Mouse (Mus musculus): ENCODE results near the gene Olfr1385. TPM values are rescaled to one million over a fixed set of nuclear protein-coding genes. Genes with fewer than 3 reads are reported as not detected.

Gene Olfr1385
- total RNA-seq (2023), result not detected

DNA sequence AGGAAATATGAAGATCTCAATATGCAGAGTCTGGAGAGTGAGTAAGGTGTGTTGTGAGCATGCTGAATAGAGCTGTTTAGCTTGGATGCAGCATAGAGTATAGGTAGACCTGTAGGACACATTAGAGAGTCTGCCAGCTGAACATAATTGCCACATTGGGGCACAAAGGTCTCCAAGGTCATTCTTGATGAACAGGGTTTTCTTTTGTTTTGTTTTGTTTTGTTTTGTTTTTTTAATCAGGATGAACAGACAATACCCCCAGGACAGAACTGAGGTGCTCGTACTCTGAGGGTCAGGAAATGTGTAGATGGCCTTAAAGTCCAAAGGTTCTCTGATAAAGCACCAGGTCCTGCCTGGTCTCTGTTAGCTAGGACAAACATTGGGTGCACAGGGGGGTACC lies at the start of gene Olfr1385:
Gene Olfr1385, plus strand, starts transcription at position 301 of the 400 bp plus-strand sequence.

DNA sequence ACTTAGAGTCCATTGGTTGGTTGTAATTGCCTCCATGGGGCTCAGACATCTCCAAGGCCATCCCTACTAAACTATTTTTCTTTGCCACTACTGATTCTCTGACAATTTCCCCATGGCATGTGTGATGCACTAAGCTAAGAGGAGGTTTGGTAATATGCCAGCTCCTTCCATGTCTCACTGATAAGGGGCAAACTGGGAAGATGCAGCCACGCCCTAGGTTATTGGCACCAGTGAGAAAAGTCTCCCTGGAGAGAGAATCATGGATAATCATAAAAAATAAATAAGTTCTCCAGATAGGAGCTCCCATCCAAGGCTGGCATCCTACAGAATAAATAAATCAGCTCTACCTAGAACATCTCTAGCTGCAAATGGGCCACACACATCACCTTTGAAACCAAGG lies 33.8 kb upstream of the Olfr1385 start, which contains the start of gene Olfr1387:
Gene Olfr1387, plus strand, starts transcription at position 301 of the 400 bp plus-strand sequence.

DNA sequence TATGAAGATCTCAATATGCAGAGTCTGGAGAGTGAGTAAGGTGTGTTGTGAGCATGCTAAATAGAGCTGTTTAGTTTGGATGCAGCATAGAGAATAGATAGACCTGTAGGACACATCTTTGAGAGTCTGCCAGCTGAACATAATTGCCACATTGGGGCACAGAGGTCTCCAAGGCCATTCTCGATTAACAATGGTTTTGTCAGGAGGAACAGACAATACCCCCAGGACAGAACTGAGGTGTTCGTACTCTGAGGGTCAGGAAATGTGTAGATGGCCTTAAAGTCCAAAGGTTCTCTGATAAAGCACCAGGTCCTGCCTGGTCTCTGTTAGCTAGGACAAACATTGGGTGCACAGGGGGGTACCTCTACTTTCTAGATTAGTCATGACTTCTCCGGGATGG lies 24.1 kb upstream of the Olfr1385 start, which contains the start of gene Olfr1386:
Gene Olfr1386, plus strand, starts transcription at position 301 of the 400 bp plus-strand sequence.

DNA sequence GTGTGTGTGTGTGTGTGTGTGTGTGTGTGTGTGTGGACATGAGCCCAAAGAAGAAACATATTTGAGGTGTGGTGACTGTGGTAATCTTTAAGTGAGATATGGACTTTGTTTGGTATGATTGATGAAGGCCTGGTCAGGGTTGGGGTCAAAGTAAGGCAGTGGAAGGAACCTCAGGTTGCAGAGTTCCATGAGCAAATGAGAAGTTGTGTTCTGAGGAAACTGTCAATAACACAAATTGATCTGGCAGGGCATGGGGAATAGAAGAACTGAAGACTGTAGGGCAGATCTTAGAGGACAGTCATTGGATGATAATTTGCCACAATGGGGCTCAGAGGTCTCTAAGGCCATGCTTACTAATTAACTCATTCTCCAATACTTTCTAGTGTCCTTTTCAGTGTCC lies 30.5 kb downstream of the Olfr1385 start, which contains the start of gene Olfr1383:
Gene Olfr1383, plus strand, starts transcription at position 301 of the 400 bp plus-strand sequence.

DNA sequence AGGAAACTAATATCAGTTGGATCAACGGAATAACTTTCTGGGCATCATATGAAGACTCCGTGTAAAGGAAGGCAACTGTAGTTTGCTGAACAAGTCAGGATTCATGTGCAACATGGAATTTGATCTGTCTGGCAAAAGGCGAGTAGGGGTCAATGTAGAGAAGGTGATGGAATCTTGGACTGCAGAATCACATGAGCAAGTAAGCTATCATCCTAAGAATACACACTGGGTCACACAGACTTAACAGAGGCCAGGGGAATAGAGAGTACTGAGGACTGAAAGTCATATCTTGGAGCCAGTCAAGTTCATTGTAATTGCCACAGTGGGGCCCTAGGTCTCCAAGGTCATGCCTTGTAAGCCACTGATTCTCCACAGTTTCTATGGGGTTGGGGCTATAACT lies 39.1 kb downstream of the Olfr1385 start, which contains the start of gene Olfr1382:
Gene Olfr1382, plus strand, starts transcription at position 301 of the 400 bp plus-strand sequence.

DNA sequence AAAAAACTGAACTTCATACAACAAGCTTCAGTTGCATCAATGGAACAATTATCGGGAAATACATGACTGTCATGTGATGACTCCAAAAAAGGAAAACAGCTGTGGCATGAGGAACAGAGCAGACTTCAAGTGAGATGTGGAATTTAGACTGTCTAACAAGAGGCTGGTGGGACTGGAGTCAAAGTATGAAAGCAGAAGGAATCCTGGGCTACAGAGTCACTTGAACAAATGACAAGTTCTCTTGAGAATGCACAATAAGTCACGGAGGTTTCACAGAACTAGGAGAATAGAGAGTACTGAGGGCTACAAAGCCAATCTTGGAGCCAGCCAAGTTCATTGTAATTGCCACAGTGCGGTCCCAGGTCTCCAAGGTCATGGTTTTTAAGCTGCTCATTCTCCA lies 54.3 kb downstream of the Olfr1385 start, which contains the start of gene Olfr1381:
Gene Olfr1381, plus strand, starts transcription at position 301 of the 400 bp plus-strand sequence.

Other genes with a start within 250 kb of the Olfr1385 start
- 46.4 TPM for gene Mgat1, start 244.9 kb upstream of the Olfr1385 start, total RNA-seq (2023)
- gene Olfr1393, start 210.8 kb upstream of the Olfr1385 start, total RNA-seq (2023), result 0.44 TPM
- gene Olfr1392, start 203.8 kb upstream of the Olfr1385 start, total RNA-seq (2023), result not detected
- gene Olfr10, start 184.3 kb upstream of the Olfr1385 start, total RNA-seq (2023), result not detected
- not detected for gene Olfr1391, start 166.3 kb upstream of the Olfr1385 start, total RNA-seq (2023)
- gene Olfr1390, start 153.9 kb upstream of the Olfr1385 start, total RNA-seq (2023), result not detected
- not detected for gene Olfr1389, start 66.0 kb upstream of the Olfr1385 start, total RNA-seq (2023)
- gene Olfr1388, start 52.4 kb upstream of the Olfr1385 start, total RNA-seq (2023), result not detected
- not detected for gene Olfr1387, start 33.7 kb upstream of the Olfr1385 start, total RNA-seq (2023)
- not detected for gene Olfr1386, start 24.0 kb upstream of the Olfr1385 start, total RNA-seq (2023)
- gene Olfr1384, start 17.7 kb downstream of the Olfr1385 start, total RNA-seq (2023), result not detected
- gene Olfr1383, start 30.6 kb downstream of the Olfr1385 start, total RNA-seq (2023), result not detected
- not detected for gene Olfr1382, start 39.2 kb downstream of the Olfr1385 start, total RNA-seq (2023)
- gene Olfr1381, start 54.4 kb downstream of the Olfr1385 start, total RNA-seq (2023), result not detected
- not detected for gene Olfr1380, start 67.8 kb downstream of the Olfr1385 start, total RNA-seq (2023)
- 0.12 TPM for gene Flt4, start 120.2 kb downstream of the Olfr1385 start, total RNA-seq (2023)
- gene Scgb3a1, start 174.5 kb downstream of the Olfr1385 start, total RNA-seq (2023), result not detected
- gene Cnot6, start 223.7 kb downstream of the Olfr1385 start, total RNA-seq (2023), result 91.5 TPM